Mouse (Mus musculus) midbrain, embryonic 15.5 days (tissue): ENCODE data around the gene Gm20538. TPM values are rescaled to one million over a fixed set of nuclear protein-coding genes. Genes with fewer than 3 reads are reported as not detected.
A peak's percentile ranks its signal among the peaks of the same experiment; 100 is the strongest.

Source experiments
- ATAC-seq: fragments of 200-750 bp; cut with Nextera tagmentation; replicated peaks from 2 replicates; pipeline ENCODE4 v1.8.0; 2017; ENCODE audit warnings: moderate TSS enrichment
- H3K27ac ChIP-seq: fragments of 300-500 bp; sonication (generic); 2 replicates; pipeline ENCODE4 v1.5.1; 2015; ENCODE audit warnings: mild to moderate bottlenecking, inconsistent platforms
- H3K27me3 ChIP-seq: fragments of 300-500 bp; sonication (generic); replicated peaks from 2 replicates; pipeline ENCODE4 v1.6.1; 2015; ENCODE audit warnings: inconsistent platforms
- H3K36me3 ChIP-seq: fragments of 300-500 bp; sonication (generic); replicated peaks from 2 replicates; pipeline ENCODE4 v1.6.1; 2015; ENCODE audit warnings: inconsistent platforms
- H3K4me1 ChIP-seq: fragments of 300-500 bp; sonication (generic); 2 replicates; pipeline ENCODE4 v1.6.1; 2015; ENCODE audit warnings: inconsistent platforms
- H3K4me2 ChIP-seq: fragments of 300-500 bp; sonication (generic); 2 replicates; pipeline ENCODE4 v1.6.1; 2015; ENCODE audit warnings: inconsistent platforms, mild to moderate bottlenecking, moderate library complexity
- H3K4me3 ChIP-seq: fragments of 300-500 bp; sonication (generic); 2 replicates; pipeline ENCODE4 v1.5.1; 2015; ENCODE audit warnings: mild to moderate bottlenecking, inconsistent platforms
- H3K9ac ChIP-seq: fragments of 300-500 bp; sonication (generic); 2 replicates; pipeline ENCODE4 v1.6.1; 2015; ENCODE audit warnings: mild to moderate bottlenecking, inconsistent platforms
- H3K9me3 ChIP-seq: fragments of 300-500 bp; sonication (generic); 2 replicates; pipeline ENCODE4 v1.6.1; 2016; ENCODE audit warnings: inconsistent platforms
- WGBS: fragments of 180-500 bp; shearing (Covaris S2); methylation state at CpG from one replicate; pipeline ENCODE4 v1.1.7; 2015; ENCODE audit warnings: mixed read lengths; 5-methylcytosine and 5-hydroxymethylcytosine counted together
- polyA plus RNA-seq: library from polyadenylated mRNA; unstranded; fragments of >200 nt; fragmentation: Nextera tagmentation; extraction: Ambion mirVana; gene quantifications from 2 replicates; pipeline ENCODE4 v1.2.1, GENCODE M21; 2015

Gm20538 gene
- polyA plus RNA-seq, 1 experiment from 2014 or later: not detected

GRCm38 (mm10) chr19:44562652-44563206 lies 10.1 kb upstream of the Gm20538 start, which contains the start of gene Hif1an:
TSS of gene Hif1an (plus strand) at chr19:44562850.
- Histone ChIP-seq H3K27me3 (peaks cover 6% of the 10 kb centered on the region; the same call in 1 of the 2 replicates), H3K36me3 (peaks cover 15% of the 10 kb centered on the region), H3K9me3 (no peaks in the 10 kb centered on the region), H3K4me1 (peaks cover 25% of the 10 kb centered on the region), H3K9ac (peak within 1 kb of the TSS; percentile 60), H3K27ac (peak within 1 kb of the TSS; percentile 76), H3K4me2 (peak within 1 kb of the TSS; percentile 56), H3K4me3 (peak within 1 kb of the TSS; percentile 68)
- peak; percentile 96 for ATAC-seq
- WGBS: under 1% methylated on average over 33 of the region's 33 CpGs

GRCm38 (mm10) chr19:44554861-44555590 lies 2.4 kb upstream of the Gm20538 start, which contains the start of gene Ndufb8:
TSS of gene Ndufb8 (minus strand) at chr19:44555440.
- under 1% methylated on average over 50 of the region's 50 CpGs for WGBS
- Histone ChIP-seq H3K4me1 (peaks cover 19% of the 10 kb centered on the region), H3K9ac (peak within 1 kb of the TSS; percentile 90)

GRCm38 (mm10) chr19:44554490-44554860 lies 1.8 kb upstream of the Gm20538 start:
- 4% methylated on average over 8 of the region's 8 CpGs for WGBS
- H3K9ac ChIP-seq: peak overlapping the region; percentile 90
- peak overlapping the region; percentile 89 for H3K4me3 ChIP-seq
- peak; percentile 13; the same call in 1 of the 2 replicates for ATAC-seq
- peaks cover 19% of the 10 kb centered on the region for H3K4me1 ChIP-seq
- H3K4me2 ChIP-seq: peak overlapping the region; percentile 93
- H3K27ac ChIP-seq: peak overlapping the region; percentile 78
- peaks cover 30% of the 10 kb centered on the region for H3K36me3 ChIP-seq
- peaks cover 6% of the 10 kb centered on the region; the same call in 1 of the 2 replicates for H3K27me3 ChIP-seq
- H3K9me3 ChIP-seq: no peaks in the 10 kb centered on the region

More at GRCm38 (mm10) chr19:44554861-44555590, 2.4 kb upstream of the Gm20538 start, which contains the start of gene Ndufb8:
- peak within 1 kb of the TSS; percentile 78 for H3K27ac ChIP-seq
- peak within 1 kb of the TSS; percentile 93 for H3K4me2 ChIP-seq
- ATAC-seq: peak; percentile 87
- peaks cover 6% of the 10 kb centered on the region; the same call in 1 of the 2 replicates for H3K27me3 ChIP-seq
- H3K36me3 ChIP-seq: peaks cover 25% of the 10 kb centered on the region
- H3K4me3 ChIP-seq: peak within 1 kb of the TSS; percentile 89
- H3K9me3 ChIP-seq: no peaks in the 10 kb centered on the region

GRCm38 (mm10) chr19:44553286-44553685 lies 655 bp upstream of the Gm20538 start:
- no peak for ATAC-seq
- Histone ChIP-seq H3K27ac (no peak overlapping the region), H3K9me3 (no peaks in the 10 kb centered on the region), H3K4me1 (peaks cover 19% of the 10 kb centered on the region), H3K9ac (no peak overlapping the region), H3K4me3 (no peak overlapping the region), H3K4me2 (peak overlapping the region; percentile 93; the same call in 1 of the 2 replicates), H3K36me3 (peaks cover 39% of the 10 kb centered on the region), H3K27me3 (no peaks in the 10 kb centered on the region)
- 95% methylated on average over 4 of the region's 4 CpGs for WGBS

- H3K9ac ChIP-seq: peak within 1 kb of the TSS; percentile 29; the same call in 1 of the 2 replicates
- peaks cover 23% of the 10 kb centered on the region for H3K36me3 ChIP-seq
- peak within 1 kb of the TSS; percentile 40 for H3K4me3 ChIP-seq
- H3K4me1 ChIP-seq: peaks cover 7% of the 10 kb centered on the region; the same call in 1 of the 2 replicates
- H3K27ac ChIP-seq: no peak within 1 kb of the TSS
- peak within 1 kb of the TSS; percentile 54 for H3K4me2 ChIP-seq
- under 1% methylated on average over 47 of the region's 47 CpGs for WGBS
- no peaks in the 10 kb centered on the region for H3K9me3 ChIP-seq
- ATAC-seq: peak; percentile 60; the same call in 1 of the 2 replicates
- H3K27me3 ChIP-seq: peaks cover 40% of the 10 kb centered on the region
Observed at GRCm38 (mm10) chr19:44545321-44546041, 7.2 kb downstream of the Gm20538 start, which contains the start of gene Sec31b. TSS of gene Sec31b (minus strand) at chr19:44545864.

- no peak for ATAC-seq
- 2% methylated on average over 13 of the region's 13 CpGs for WGBS
- H3K9ac ChIP-seq: no peak overlapping the region
- H3K9me3 ChIP-seq: no peaks in the 10 kb centered on the region
- H3K4me3 ChIP-seq: no peak overlapping the region
- H3K4me2 ChIP-seq: peak overlapping the region; percentile 54
- peaks cover 7% of the 10 kb centered on the region; the same call in 1 of the 2 replicates for H3K4me1 ChIP-seq
- H3K36me3 ChIP-seq: peaks cover 15% of the 10 kb centered on the region
- H3K27me3 ChIP-seq: peaks cover 40% of the 10 kb centered on the region
- H3K27ac ChIP-seq: no peak overlapping the region
Observed at GRCm38 (mm10) chr19:44544775-44545174, 7.9 kb downstream of the Gm20538 start.

DNA sequence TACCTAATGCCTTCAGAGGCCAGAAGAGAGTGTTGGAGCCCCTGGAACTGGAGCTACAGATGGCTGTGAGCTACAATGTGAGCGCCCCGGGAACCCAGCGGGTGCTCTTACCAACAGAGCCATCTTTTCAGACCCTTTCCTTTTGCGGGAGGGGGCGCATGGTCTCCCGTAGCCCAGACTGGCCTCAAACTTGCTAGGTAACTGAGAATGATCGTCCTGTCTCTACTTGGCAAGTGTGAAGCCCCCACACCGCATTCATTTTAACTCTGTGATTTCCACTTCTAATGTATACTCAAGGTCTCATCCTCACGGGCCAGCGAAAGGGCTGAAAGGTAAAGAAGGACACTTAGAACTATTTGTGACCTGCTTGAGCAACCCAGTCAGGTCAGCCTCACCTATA lies 8.3 kb downstream of the Gm20538 start:
- WGBS: 50% methylated on average over 10 of the region's 10 CpGs
- Histone ChIP-seq H3K9ac (no peak overlapping the region), H3K27ac (no peak overlapping the region), H3K27me3 (peaks cover 40% of the 10 kb centered on the region), H3K36me3 (0 out of 2 replicates have a peak, but pooled peaks cover 13% of the 10 kb centered on the region), H3K4me2 (no peak overlapping the region), H3K4me1 (peaks cover 7% of the 10 kb centered on the region; the same call in 1 of the 2 replicates), H3K4me3 (no peak overlapping the region), H3K9me3 (no peaks in the 10 kb centered on the region)
- no peak for ATAC-seq

DNA sequence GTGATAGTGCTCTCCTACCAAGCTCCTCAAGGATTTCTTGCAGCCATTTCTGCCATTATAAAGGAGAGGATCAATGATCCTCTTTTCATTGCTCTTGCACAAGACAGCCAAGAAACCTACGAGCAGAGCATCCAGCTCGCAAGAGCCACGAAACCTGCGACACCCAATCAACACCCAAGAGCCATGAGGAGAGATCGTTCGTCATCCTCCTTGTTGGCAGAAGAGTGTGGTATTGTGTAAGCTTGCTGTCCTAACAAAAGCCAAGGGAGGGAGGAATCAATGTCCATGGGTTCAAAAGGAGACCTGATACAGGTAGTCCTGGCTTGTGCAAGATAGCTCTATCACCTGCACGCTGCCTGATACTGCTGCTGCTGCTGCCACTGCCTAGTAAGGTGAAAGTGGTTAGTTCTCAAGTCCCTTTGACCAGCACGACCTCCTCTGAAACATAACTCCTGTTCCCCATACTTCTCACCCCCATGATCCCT lies 9.9 kb downstream of the Gm20538 start:
- Histone ChIP-seq H3K9ac (no peak overlapping the region), H3K4me3 (no peak overlapping the region), H3K36me3 (no peaks in the 10 kb centered on the region), H3K4me1 (peaks cover 7% of the 10 kb centered on the region; the same call in 1 of the 2 replicates), H3K4me2 (no peak overlapping the region), H3K27ac (no peak overlapping the region), H3K9me3 (no peaks in the 10 kb centered on the region), H3K27me3 (peaks cover 40% of the 10 kb centered on the region)
- 90% methylated on average over 8 of the region's 8 CpGs for WGBS
- ATAC-seq: no peak

GRCm38 (mm10) chr19:44537416-44537815 lies 15.2 kb downstream of the Gm20538 start:
- no peak overlapping the region for H3K27ac ChIP-seq
- no peak overlapping the region for H3K4me3 ChIP-seq
- H3K4me1 ChIP-seq: no peaks in the 10 kb centered on the region
- WGBS: 90% methylated on average over 8 of the region's 8 CpGs
- H3K4me2 ChIP-seq: no peak overlapping the region
- no peaks in the 10 kb centered on the region for H3K9me3 ChIP-seq
- peaks cover 14% of the 10 kb centered on the region for H3K27me3 ChIP-seq
- no peak overlapping the region for H3K9ac ChIP-seq
- ATAC-seq: no peak
- no peaks in the 10 kb centered on the region for H3K36me3 ChIP-seq

GRCm38 (mm10) chr19:44535376-44535775 lies 17.3 kb downstream of the Gm20538 start:
- Histone ChIP-seq H3K4me1 (no peaks in the 10 kb centered on the region), H3K27me3 (peaks cover 21% of the 10 kb centered on the region), H3K4me2 (no peak overlapping the region), H3K9me3 (no peaks in the 10 kb centered on the region), H3K27ac (no peak overlapping the region), H3K4me3 (no peak overlapping the region), H3K9ac (no peak overlapping the region), H3K36me3 (no peaks in the 10 kb centered on the region)
- no peak for ATAC-seq
- 26% methylated on average over 3 of the region's 3 CpGs for WGBS

- no peak overlapping the region for H3K9ac ChIP-seq
- no peaks in the 10 kb centered on the region for H3K36me3 ChIP-seq
- WGBS: 80% methylated on average over 6 of the region's 6 CpGs
- H3K4me3 ChIP-seq: no peak overlapping the region
- H3K4me1 ChIP-seq: no peaks in the 10 kb centered on the region
- no peak overlapping the region for H3K4me2 ChIP-seq
- no peaks in the 10 kb centered on the region for H3K9me3 ChIP-seq
- ATAC-seq: no peak
- H3K27ac ChIP-seq: no peak overlapping the region
- H3K27me3 ChIP-seq: peaks cover 43% of the 10 kb centered on the region
Observed at GRCm38 (mm10) chr19:44530018-44530417, 22.6 kb downstream of the Gm20538 start.
